Mouse (Mus musculus): ENCODE measurements around the gene Megf6. TPM values are rescaled to one million over a fixed set of nuclear protein-coding genes. Genes with fewer than 3 reads are reported as not detected.

The Megf6 gene
- total RNA-seq, 1 experiment, result 5.6 TPM

GRCm38 (mm10) chr4:154279481-154279880 is 109.0 kb downstream of the Megf6 start:
- TF ChIP-seq ZNF384 (IDR thresholded peaks at IDR 0.05; ENCODE audit: low read depth, low read length) (no peak), CHD2 (IDR thresholded peaks at IDR 0.05; ENCODE audit: low read depth, low read length) (no peak), HCFC1 (IDR thresholded peaks at IDR 0.05; ENCODE audit: borderline replicate concordance, insufficient read depth, low read length) (no peak), MAFK (IDR thresholded peaks at IDR 0.05; ENCODE audit: insufficient read depth, low read depth, low read length) (no peak)
- in situ Hi-C loops (cut with MboI; ENCODE audit: low sequenced_read_pairs in 2 of 2, unreplicated experiment in 2 of 2), result no loop called here

GRCm38 (mm10) chr4:154283671-154284070 is 113.1 kb downstream of the Megf6 start:
- Histone ChIP-seq H3K36me3 (ENCODE audit: control insufficient read depth, insufficient read depth, low read length, poor library complexity, severe bottlenecking) (peaks cover 31% of the 10 kb centered on the region; the same call in 1 of the 2 replicates), H3K9me3 (ENCODE audit: control insufficient read depth, insufficient read depth, low read depth, low read length) (no peaks in the 10 kb centered on the region), H3K4me3 (ENCODE audit: insufficient read depth in 1 of 2, low read depth in 1 of 2, low read length in 2 of 2, poor library complexity in 1 of 2, severe bottlenecking in 1 of 2) (no peak overlapping the region), H3K27ac (ENCODE audit: insufficient read depth, low read depth, low read length, poor library complexity, severe bottlenecking) (no peak overlapping the region), H3K4me1 (ENCODE audit: control insufficient read depth in 2 of 2, insufficient read depth in 2 of 2, low read length in 2 of 2, poor library complexity in 1 of 2) (no peaks in the 10 kb centered on the region), H3K9ac (ENCODE audit: insufficient read depth, low read depth, low read length, poor library complexity, severe bottlenecking) (no peak overlapping the region)
- in situ Hi-C loops (cut with MboI; ENCODE audit: low sequenced_read_pairs in 2 of 2, unreplicated experiment in 2 of 2), result no loop called here
- TF ChIP-seq CHD2 (IDR thresholded peaks at IDR 0.05; ENCODE audit: low read depth, low read length) (no peak), ZNF384 (IDR thresholded peaks at IDR 0.05; ENCODE audit: low read depth, low read length) (no peak), ZC3H11A (IDR thresholded peaks at IDR 0.05; ENCODE audit: borderline replicate concordance, low read depth, low read length) (no peak)
- no peak for DNase-seq (ENCODE audit: low read depth, low spot score)

More at GRCm38 (mm10) chr4:154279481-154279880, 109.0 kb downstream of the Megf6 start:
- Histone ChIP-seq H3K27ac (ENCODE audit: insufficient read depth, low read depth, low read length, poor library complexity, severe bottlenecking) (no peak overlapping the region), H3K36me3 (ENCODE audit: control insufficient read depth, insufficient read depth, low read length, poor library complexity, severe bottlenecking) (peaks cover 27% of the 10 kb centered on the region; the same call in 1 of the 2 replicates), H3K4me1 (ENCODE audit: control insufficient read depth in 2 of 2, insufficient read depth in 2 of 2, low read length in 2 of 2, poor library complexity in 1 of 2) (no peaks in the 10 kb centered on the region), H3K4me3 (ENCODE audit: insufficient read depth in 1 of 2, low read depth in 1 of 2, low read length in 2 of 2, poor library complexity in 1 of 2, severe bottlenecking in 1 of 2) (no peak overlapping the region), H3K9me3 (ENCODE audit: control insufficient read depth, insufficient read depth, low read depth, low read length) (no peaks in the 10 kb centered on the region), H3K9ac (ENCODE audit: insufficient read depth, low read depth, low read length, poor library complexity, severe bottlenecking) (no peak overlapping the region)
- DNase-seq (ENCODE audit: low read depth, low spot score), result no peak

DNA sequence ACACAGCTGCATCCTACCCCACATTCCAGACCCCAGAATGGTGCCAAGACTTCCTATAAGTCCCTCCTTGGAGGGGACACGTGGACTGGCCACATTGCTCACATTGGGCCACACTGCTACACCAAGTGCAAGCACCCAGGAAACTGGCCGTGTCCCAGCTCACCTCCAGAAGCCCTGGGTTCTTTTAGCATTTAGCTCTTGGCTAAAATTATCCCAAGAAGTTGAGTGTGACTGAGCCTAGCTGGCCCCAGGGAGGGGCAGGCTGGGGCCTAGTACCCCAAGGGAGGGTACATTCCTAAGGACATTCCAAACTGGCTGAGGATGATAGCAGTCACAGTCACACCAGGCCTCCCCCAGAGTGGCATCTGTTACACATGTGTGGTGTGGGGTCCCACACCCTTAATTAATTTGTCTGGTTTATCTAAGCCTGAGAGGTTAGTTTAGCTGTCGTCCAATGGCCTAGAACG is 123.2 kb downstream of the Megf6 start:
- Histone ChIP-seq H3K27ac (ENCODE audit: insufficient read depth, low read depth, low read length, poor library complexity, severe bottlenecking) (no peak overlapping the region), H3K9ac (ENCODE audit: insufficient read depth, low read depth, low read length, poor library complexity, severe bottlenecking) (no peak overlapping the region), H3K4me1 (ENCODE audit: control insufficient read depth in 2 of 2, insufficient read depth in 2 of 2, low read length in 2 of 2, poor library complexity in 1 of 2) (peaks cover 1 to 4% of the 10 kb centered on the region in 2 experiments; a peak in 1 of 4 replicates), H3K9me3 (ENCODE audit: control insufficient read depth, insufficient read depth, low read depth, low read length) (no peaks in the 10 kb centered on the region), H3K36me3 (ENCODE audit: control insufficient read depth, insufficient read depth, low read length, poor library complexity, severe bottlenecking) (peaks cover 9% of the 10 kb centered on the region; the same call in 1 of the 2 replicates), H3K4me3 (ENCODE audit: insufficient read depth in 1 of 2, low read depth in 1 of 2, low read length in 2 of 2, poor library complexity in 1 of 2, severe bottlenecking in 1 of 2) (no peak overlapping the region)
- DNase-seq (ENCODE audit: low read depth, low spot score), result no peak
- TF ChIP-seq HCFC1 (IDR thresholded peaks at IDR 0.05; ENCODE audit: borderline replicate concordance, insufficient read depth, low read length) (no peak), CHD2 (IDR thresholded peaks at IDR 0.05; ENCODE audit: low read depth, low read length) (no peak), ZC3H11A (IDR thresholded peaks at IDR 0.05; ENCODE audit: borderline replicate concordance, low read depth, low read length) (no peak), MAFK (IDR thresholded peaks at IDR 0.05; ENCODE audit: insufficient read depth, low read depth, low read length) (no peak), ZNF384 (IDR thresholded peaks at IDR 0.05; ENCODE audit: low read depth, low read length) (no peak)
- in situ Hi-C loops (cut with MboI; ENCODE audit: low sequenced_read_pairs in 2 of 2, unreplicated experiment in 2 of 2), result no loop called here

GRCm38 (mm10) chr4:154294262-154294731 is 123.8 kb downstream of the Megf6 start:
- Histone ChIP-seq H3K9ac (ENCODE audit: insufficient read depth, low read depth, low read length, poor library complexity, severe bottlenecking) (no peak overlapping the region), H3K4me1 (ENCODE audit: control insufficient read depth in 2 of 2, insufficient read depth in 2 of 2, low read length in 2 of 2, poor library complexity in 1 of 2) (peaks cover 1 to 8% of the 10 kb centered on the region in 2 experiments; a peak in 1 of 4 replicates), H3K27ac (ENCODE audit: insufficient read depth, low read depth, low read length, poor library complexity, severe bottlenecking) (no peak overlapping the region), H3K36me3 (ENCODE audit: control insufficient read depth, insufficient read depth, low read length, poor library complexity, severe bottlenecking) (peaks cover 5% of the 10 kb centered on the region; the same call in 1 of the 2 replicates), H3K4me3 (ENCODE audit: insufficient read depth in 1 of 2, low read depth in 1 of 2, low read length in 2 of 2, poor library complexity in 1 of 2, severe bottlenecking in 1 of 2) (no peak overlapping the region), H3K9me3 (ENCODE audit: control insufficient read depth, insufficient read depth, low read depth, low read length) (no peaks in the 10 kb centered on the region)
- no peak for DNase-seq (ENCODE audit: low read depth, low spot score)
- in situ Hi-C loops (cut with MboI; ENCODE audit: low sequenced_read_pairs in 2 of 2, unreplicated experiment in 2 of 2), result no loop called here
- TF ChIP-seq ZNF384 (IDR thresholded peaks at IDR 0.05; ENCODE audit: low read depth, low read length), result no peak
- TF ChIP-seq MAFK (IDR thresholded peaks at IDR 0.05; ENCODE audit: insufficient read depth, low read depth, low read length), result no peak
- no peak for TF ChIP-seq CHD2 (IDR thresholded peaks at IDR 0.05; ENCODE audit: low read depth, low read length)
- no peak for TF ChIP-seq HCFC1 (IDR thresholded peaks at IDR 0.05; ENCODE audit: borderline replicate concordance, insufficient read depth, low read length)
- TF ChIP-seq ZC3H11A (IDR thresholded peaks at IDR 0.05; ENCODE audit: borderline replicate concordance, low read depth, low read length), result no peak
